Mouse (Mus musculus) CD4-positive, CD25-positive, alpha-beta regulatory T cell, adult 2 months (primary cell): Measurements from ENCODE around the gene Mars.
A peak's percentile ranks its signal among the peaks of the same experiment; 100 is the strongest.

Experiments
- DNase-seq: peaks from one replicate; pipeline ENCODE4 v3.0.0-alpha.2; 2012; ENCODE audit warnings: low read depth, low spot score

Gene Mars

GRCm38 (mm10) chr10:127287271-127287935 is 24.2 kb downstream of the Mars start:
- peak; percentile 21 for DNase-seq

GRCm38 (mm10) chr10:127286730-127287129 is 24.9 kb downstream of the Mars start:
- no peak for DNase-seq

- no peak for DNase-seq
These were observed 25.4 kb downstream of the Mars start for GRCm38 (mm10) chr10:127286194-127286593.

DNA sequence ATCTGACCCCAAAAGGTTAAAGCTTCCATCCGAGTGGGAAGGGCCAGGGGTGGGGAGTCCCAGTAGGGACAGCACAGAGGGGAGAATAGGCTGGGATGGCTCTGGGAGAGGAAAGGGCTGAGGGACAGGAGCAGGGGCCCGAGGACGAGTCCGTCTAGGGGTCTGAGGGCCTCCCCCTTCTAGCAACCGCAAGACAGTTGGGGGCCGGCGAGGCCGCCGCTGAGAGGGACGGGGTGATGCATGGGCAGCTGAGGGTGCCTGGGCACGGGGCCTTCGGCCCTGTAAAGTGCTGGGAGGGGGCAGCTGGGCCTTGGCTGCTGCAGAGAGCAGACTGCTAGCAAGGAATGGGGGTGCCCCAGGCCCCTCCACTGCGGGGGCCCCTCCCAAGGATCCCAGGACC is 25.9 kb downstream of the Mars start:
- no peak for DNase-seq

- DNase-seq: no peak
These were observed 26.7 kb downstream of the Mars start for GRCm38 (mm10) chr10:127284724-127285500.

DNA sequence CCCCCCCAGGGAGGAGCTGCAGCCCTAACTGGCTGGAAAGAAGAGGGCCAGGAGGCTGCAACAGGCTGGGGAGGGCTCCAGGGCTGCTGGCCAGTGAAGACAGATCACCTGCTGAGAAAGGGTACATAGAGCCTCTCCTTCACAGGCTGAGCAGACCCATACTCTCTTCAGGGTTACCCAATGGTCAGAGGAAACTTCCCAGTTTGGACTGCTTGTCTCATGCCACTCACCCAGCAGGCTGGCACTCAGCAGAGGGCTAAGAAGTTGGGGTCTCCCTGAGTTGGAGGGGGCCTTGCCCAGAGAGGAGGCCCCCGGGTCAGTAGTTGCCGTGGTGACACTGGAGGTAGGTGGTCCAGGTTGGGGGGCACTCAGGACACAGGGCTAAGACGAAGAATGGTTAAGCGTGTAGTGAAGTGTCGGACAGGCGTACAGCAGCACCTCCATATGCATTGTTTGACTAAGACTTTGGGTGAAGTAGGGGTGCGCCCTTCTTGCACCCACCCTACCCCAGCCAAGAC is 27.4 kb downstream of the Mars start:
- DNase-seq: no peak

GRCm38 (mm10) chr10:127282620-127283215 is 28.9 kb downstream of the Mars start:
- no peak for DNase-seq

DNA sequence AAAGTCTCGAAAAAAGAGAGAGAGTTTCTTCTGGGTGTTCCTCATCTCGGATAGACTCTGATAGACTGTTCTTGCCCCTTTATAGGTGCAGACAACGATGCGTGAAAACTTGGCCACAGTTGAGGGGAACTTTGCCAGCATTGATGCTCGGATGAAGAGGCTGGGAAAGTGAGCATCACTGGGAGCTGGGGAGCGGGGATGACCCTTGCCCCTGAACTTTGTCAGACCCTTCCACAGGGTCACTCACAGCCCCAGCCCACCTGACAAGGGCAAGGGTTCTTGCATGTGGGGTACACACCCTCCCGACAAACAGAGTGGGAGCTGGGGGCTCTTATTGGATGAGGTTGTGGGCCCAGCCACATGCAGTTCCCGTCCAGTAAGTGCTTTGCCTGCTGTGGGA is 30.3 kb downstream of the Mars start:
- DNase-seq: no peak

- DNase-seq: peak; percentile 24
These were observed 31.9 kb downstream of the Mars start for GRCm38 (mm10) chr10:127279730-127280129.

DNA sequence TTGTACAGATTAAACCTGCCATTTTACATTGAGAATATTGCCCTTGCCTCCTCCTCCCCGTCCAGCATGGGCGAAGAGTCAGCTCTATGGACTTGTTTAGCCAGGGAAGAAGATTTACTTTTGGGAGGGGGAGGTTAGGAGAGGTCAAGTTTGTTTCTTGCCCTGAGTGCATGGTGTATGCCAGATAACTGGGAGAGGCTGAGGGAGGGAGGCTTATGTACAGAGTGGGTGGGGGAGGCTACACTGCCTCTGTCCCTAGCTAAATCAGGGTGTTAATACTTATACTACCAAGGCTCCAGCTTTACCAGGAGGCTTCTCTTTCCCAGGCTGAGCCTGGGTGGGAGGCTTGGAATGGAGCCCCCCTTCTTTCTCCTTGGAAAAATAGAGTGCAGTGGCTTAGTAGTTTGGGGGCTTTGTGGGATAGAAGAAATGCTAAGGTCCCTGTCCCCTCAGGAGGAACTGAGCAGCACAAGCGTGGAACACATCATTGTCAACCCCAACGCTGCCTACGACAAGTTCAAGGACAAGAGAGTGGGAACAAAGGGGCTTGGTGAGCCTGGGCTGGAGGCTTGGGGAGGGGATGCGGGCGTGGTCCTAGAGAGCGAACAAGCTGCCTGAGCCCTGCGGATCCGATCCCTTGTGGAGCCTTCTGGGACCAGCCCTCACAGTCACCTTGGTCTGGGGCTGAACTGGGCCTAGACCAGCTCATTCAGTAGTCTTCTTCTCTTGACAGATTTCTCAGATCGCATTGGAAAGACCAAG is 37.1 kb downstream of the Mars start:
- no peak for DNase-seq

DNA sequence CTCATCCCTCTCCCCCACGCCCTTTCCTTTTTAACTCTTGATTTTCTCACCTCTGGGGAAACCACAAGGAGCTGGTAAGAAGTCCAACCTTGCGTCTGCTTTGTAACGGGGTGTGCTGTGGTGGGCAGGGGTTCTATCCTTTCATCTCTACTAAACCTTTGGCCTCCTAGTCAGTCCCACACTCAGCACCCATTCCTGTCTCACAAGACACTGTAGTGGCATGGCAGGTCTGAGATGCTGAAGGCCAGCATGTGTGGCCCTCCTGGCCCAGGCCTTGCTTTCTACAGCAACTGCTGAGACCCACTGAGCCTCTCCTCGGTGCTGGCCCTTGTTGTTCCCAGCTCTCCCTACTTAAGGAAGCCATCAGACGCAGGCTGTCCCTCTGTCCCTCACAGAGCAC is 39.2 kb downstream of the Mars start:
- no peak for DNase-seq

DNA sequence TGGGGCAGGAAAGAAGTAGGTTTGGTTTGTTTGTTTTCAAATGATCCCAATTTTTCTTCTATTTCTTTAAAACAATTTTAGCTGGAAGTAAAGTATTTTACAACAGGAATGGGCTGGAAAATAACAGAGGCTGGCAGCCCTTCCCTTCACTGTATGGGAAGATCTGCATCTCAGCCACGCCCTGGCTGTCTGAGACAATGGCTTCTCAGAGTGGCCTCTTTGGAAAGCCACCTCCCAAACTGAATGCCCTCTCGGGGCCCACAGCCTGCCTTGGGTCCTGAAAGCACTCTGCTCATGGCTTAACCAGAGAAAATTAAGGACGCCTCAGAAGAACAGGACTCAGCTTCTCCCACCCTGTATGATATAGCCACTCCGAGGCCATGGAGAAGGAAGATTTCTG is 41.7 kb downstream of the Mars start:
- DNase-seq: no peak

- DNase-seq: no peak
These were observed 42.5 kb downstream of the Mars start for GRCm38 (mm10) chr10:127269036-127269435.

DNA sequence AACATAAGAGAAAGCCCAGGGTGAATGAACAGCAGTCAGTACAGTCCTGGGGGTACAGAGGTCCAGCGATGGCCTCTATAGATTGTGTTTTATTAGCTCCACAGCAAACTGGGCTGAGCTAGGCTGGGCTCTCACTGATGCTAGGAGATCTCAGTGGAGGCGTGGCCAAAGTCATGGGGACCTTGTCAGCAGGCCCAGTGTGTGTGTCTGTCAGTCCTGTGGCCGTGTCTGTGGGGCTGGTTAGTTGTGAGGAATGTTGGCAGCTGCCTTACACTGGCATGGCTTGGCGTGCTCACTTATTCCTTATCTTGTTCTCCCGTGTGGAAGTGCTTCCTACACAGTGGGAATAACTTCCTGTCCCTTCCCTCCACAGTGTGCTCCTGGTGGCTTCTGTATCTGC is 43.2 kb downstream of the Mars start:
- DNase-seq: no peak

- DNase-seq: no peak
These were observed 44.3 kb downstream of the Mars start for GRCm38 (mm10) chr10:127267318-127267717.

DNA sequence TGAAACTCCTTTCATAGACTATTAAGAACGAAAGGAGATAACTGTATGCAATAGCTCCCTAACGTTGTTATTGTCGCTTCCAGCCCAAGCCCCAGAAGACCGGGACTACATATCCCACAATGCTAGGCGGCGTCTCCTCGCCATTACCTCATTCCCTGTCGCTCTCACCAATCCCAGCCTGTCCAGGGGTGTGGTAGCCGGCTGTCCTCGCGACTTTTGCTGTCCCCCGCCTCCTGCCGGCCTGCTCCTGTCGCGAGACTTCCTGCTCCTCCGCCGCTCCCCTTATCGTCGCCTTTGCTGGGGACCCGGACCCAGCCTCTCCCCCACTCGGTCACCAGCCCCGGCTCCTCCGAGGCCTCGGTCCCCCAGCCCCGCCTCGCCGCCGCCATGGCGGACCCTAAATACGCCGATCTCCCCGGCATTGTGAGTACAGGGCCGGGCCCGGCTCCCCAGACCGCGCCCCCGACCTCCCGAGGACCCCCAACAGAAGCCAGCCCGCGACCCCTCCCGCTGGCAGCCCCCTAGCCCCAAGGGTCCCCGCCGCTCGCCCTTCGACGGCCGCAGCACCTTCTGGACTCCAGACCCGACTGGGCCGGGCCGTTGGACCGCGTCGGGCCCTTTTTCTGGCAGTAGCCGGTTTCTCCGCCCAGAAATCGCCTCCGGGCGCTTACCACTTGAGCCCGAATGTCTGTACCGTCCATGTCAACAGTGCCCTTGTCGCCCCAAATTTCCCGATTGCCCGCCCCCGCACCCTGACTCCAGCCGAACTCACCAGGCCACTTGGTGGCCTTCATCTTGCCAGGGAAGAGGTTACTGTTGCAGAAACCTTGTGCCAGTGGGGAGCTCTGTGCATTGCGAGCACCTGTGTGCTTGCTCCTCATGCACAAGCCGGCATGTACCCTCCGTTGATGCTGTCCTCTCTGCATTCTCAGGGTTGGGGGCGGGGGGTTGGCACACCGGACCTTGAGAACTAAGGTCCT is 45.2 kb downstream of the Mars start, which contains the start of gene Dctn2:
Gene Dctn2, plus strand, starts transcription at position 257 of the 980 bp plus-strand sequence.
- peak; percentile 96 for DNase-seq

DNA sequence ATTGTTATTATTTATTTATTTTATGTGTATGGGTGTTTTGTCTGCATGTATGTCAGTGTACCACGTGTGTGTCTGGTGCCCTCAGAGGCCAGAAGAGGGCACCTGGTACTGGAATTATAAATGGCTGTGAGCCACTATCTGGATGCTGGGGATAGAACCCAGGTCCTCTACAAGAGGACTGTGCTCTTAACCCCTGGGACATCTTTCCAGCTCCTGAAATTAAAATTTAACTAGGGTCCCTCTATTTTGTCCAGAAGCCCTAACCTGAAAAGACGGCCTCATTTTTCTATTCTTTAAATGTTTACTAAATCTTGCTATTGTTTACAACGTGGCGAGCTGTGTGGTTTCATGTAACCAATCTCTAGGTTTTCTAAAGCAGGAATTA is 45.9 kb downstream of the Mars start:
- DNase-seq: peak; percentile 55

- no peak for DNase-seq
These were observed 46.6 kb downstream of the Mars start for GRCm38 (mm10) chr10:127264971-127265370.

GRCm38 (mm10) chr10:127264336-127264735 is 47.2 kb downstream of the Mars start:
- DNase-seq: no peak

DNA sequence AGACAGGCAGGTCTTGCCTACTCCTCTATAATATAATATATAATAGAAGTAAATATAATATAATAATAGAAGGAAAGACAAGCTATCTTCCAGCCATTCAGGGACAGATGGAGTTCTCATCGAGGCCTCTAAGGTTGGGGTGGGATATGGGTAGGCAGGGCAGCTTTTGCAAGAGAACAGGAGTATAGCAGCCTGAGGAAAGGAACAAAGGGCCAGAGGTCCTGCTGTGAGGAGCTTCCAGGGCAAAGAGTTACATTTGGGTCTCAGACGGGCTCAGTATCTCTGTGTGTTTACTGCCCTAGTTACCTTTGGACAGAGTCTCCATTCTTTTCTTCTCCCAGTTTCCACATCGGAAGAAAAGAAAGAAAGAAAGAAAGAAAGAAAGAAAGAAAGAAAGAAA is 48.0 kb downstream of the Mars start:
- DNase-seq: no peak
